Mouse (Mus musculus): ENCODE measurements around the gene Tut4. TPM values are rescaled to one million over a fixed set of nuclear protein-coding genes. Genes with fewer than 3 reads are reported as not detected.

Gene Tut4
- polyA plus RNA-seq, 1 experiment = 76.3 TPM

GRCm38 (mm10) chr4:108433341-108433740 lies 25.9 kb upstream of the Tut4 start:
- Histone ChIP-seq H3K27me3 (ENCODE audit: control insufficient read depth, insufficient read depth, low read length) (no peaks in the 10 kb centered on the region), H3K4me1 (ENCODE audit: control insufficient read depth, insufficient read depth, insufficient read length) (peaks cover 9% of the 10 kb centered on the region; the same call in 1 of the 2 replicates), H3K4me3 (ENCODE audit: extremely low read depth, insufficient read depth, insufficient read length) (no peak overlapping the region), H3K36me3 (ENCODE audit: control insufficient read depth, insufficient read depth, low read length) (no peaks in the 10 kb centered on the region), H3K27ac (ENCODE audit: insufficient read depth, low read length) (no peak overlapping the region)
- TF ChIP-seq CTCF (IDR thresholded peaks at IDR 0.05; ENCODE audit: extremely low read depth, insufficient read depth, insufficient read length, insufficient replicate concordance) = no peak
- no peak for TF ChIP-seq POLR2A (IDR thresholded peaks at IDR 0.05; ENCODE audit: low read depth, low read length)
- no peak for DNase-seq (ENCODE audit: low read depth in 1 of 2, low spot score in 2 of 2)
- 55% methylated on average over 6 of the region's 6 CpGs for WGBS

- WGBS = 33% methylated on average over 4 of the region's 4 CpGs
- H3K27ac ChIP-seq (ENCODE audit: insufficient read depth, low read length) = no peak overlapping the region
- H3K36me3 ChIP-seq (ENCODE audit: control insufficient read depth, insufficient read depth, low read length) = no peaks in the 10 kb centered on the region
- no peak overlapping the region for H3K4me3 ChIP-seq (ENCODE audit: extremely low read depth, insufficient read depth, insufficient read length)
- no peaks in the 10 kb centered on the region for H3K27me3 ChIP-seq (ENCODE audit: control insufficient read depth, insufficient read depth, low read length)
- TF ChIP-seq POLR2A (IDR thresholded peaks at IDR 0.05; ENCODE audit: low read depth, low read length) (no peak), CTCF (IDR thresholded peaks at IDR 0.05; ENCODE audit: extremely low read depth, insufficient read depth, insufficient read length, insufficient replicate concordance) (no peak)
- peaks cover 3% of the 10 kb centered on the region; the same call in 1 of the 2 replicates for H3K4me1 ChIP-seq (ENCODE audit: control insufficient read depth, insufficient read depth, insufficient read length)
- DNase-seq (ENCODE audit: low read depth in 1 of 2, low spot score in 2 of 2) = no peak
These were observed 25.0 kb upstream of the Tut4 start for GRCm38 (mm10) chr4:108434221-108434620.

GRCm38 (mm10) chr4:108434781-108435180 lies 24.4 kb upstream of the Tut4 start:
- H3K27me3 ChIP-seq (ENCODE audit: control insufficient read depth, insufficient read depth, low read length) = no peaks in the 10 kb centered on the region
- H3K4me3 ChIP-seq (ENCODE audit: extremely low read depth, insufficient read depth, insufficient read length) = no peak overlapping the region
- H3K4me1 ChIP-seq (ENCODE audit: control insufficient read depth, insufficient read depth, insufficient read length) = peaks cover 3% of the 10 kb centered on the region; the same call in 1 of the 2 replicates
- no peak overlapping the region for H3K27ac ChIP-seq (ENCODE audit: insufficient read depth, low read length)
- WGBS = 96% methylated on average over 3 of the region's 3 CpGs
- DNase-seq (ENCODE audit: low read depth in 1 of 2, low spot score in 2 of 2) = no peak
- no peak for TF ChIP-seq POLR2A (IDR thresholded peaks at IDR 0.05; ENCODE audit: low read depth, low read length)
- TF ChIP-seq CTCF (IDR thresholded peaks at IDR 0.05; ENCODE audit: extremely low read depth, insufficient read depth, insufficient read length, insufficient replicate concordance) = no peak
- H3K36me3 ChIP-seq (ENCODE audit: control insufficient read depth, insufficient read depth, low read length) = no peaks in the 10 kb centered on the region

- Histone ChIP-seq H3K4me3 (ENCODE audit: extremely low read depth, insufficient read depth, insufficient read length) (no peak overlapping the region), H3K27me3 (ENCODE audit: control insufficient read depth, insufficient read depth, low read length) (no peaks in the 10 kb centered on the region), H3K4me1 (ENCODE audit: control insufficient read depth, insufficient read depth, insufficient read length) (peaks cover 3% of the 10 kb centered on the region; the same call in 1 of the 2 replicates), H3K36me3 (ENCODE audit: control insufficient read depth, insufficient read depth, low read length) (no peaks in the 10 kb centered on the region), H3K27ac (ENCODE audit: insufficient read depth, low read length) (no peak overlapping the region)
- no peak for DNase-seq (ENCODE audit: low read depth in 1 of 2, low spot score in 2 of 2)
- TF ChIP-seq POLR2A (IDR thresholded peaks at IDR 0.05; ENCODE audit: low read depth, low read length) (no peak), CTCF (IDR thresholded peaks at IDR 0.05; ENCODE audit: extremely low read depth, insufficient read depth, insufficient read length, insufficient replicate concordance) (no peak)
- 84% methylated on average over 3 of the region's 3 CpGs for WGBS
These were observed 23.6 kb upstream of the Tut4 start for GRCm38 (mm10) chr4:108435646-108436045.

- no peak overlapping the region for H3K27ac ChIP-seq (ENCODE audit: insufficient read depth, low read length)
- no peak overlapping the region for H3K4me3 ChIP-seq (ENCODE audit: extremely low read depth, insufficient read depth, insufficient read length)
- WGBS = 87% methylated on average over 1 of the region's 1 CpGs
- TF ChIP-seq CTCF (IDR thresholded peaks at IDR 0.05; ENCODE audit: extremely low read depth, insufficient read depth, insufficient read length, insufficient replicate concordance) = no peak
- TF ChIP-seq POLR2A (IDR thresholded peaks at IDR 0.05; ENCODE audit: low read depth, low read length) = no peak
- no peaks in the 10 kb centered on the region for H3K36me3 ChIP-seq (ENCODE audit: control insufficient read depth, insufficient read depth, low read length)
- peaks cover 3% of the 10 kb centered on the region; the same call in 1 of the 2 replicates for H3K4me1 ChIP-seq (ENCODE audit: control insufficient read depth, insufficient read depth, insufficient read length)
- no peak for DNase-seq (ENCODE audit: low read depth in 1 of 2, low spot score in 2 of 2)
- no peaks in the 10 kb centered on the region for H3K27me3 ChIP-seq (ENCODE audit: control insufficient read depth, insufficient read depth, low read length)
These were observed 23.0 kb upstream of the Tut4 start for GRCm38 (mm10) chr4:108436225-108436624.

- no peak for TF ChIP-seq CTCF (IDR thresholded peaks at IDR 0.05; ENCODE audit: extremely low read depth, insufficient read depth, insufficient read length, insufficient replicate concordance)
- no peak for TF ChIP-seq POLR2A (IDR thresholded peaks at IDR 0.05; ENCODE audit: low read depth, low read length)
- 80% methylated on average over 6 of the region's 6 CpGs for WGBS
- DNase-seq (ENCODE audit: low read depth in 1 of 2, low spot score in 2 of 2) = no peak
These were observed 21.0 kb upstream of the Tut4 start for GRCm38 (mm10) chr4:108438082-108438840.

GRCm38 (mm10) chr4:108448091-108448490 lies 11.1 kb upstream of the Tut4 start:
- DNase-seq (ENCODE audit: low read depth in 1 of 2, low spot score in 2 of 2) = no peak
- H3K4me3 ChIP-seq (ENCODE audit: extremely low read depth, insufficient read depth, insufficient read length) = no peak overlapping the region
- H3K27ac ChIP-seq (ENCODE audit: insufficient read depth, low read length) = no peak overlapping the region
- 89% methylated on average over 7 of the region's 7 CpGs for WGBS
- no peaks in the 10 kb centered on the region for H3K27me3 ChIP-seq (ENCODE audit: control insufficient read depth, insufficient read depth, low read length)
- H3K36me3 ChIP-seq (ENCODE audit: control insufficient read depth, insufficient read depth, low read length) = no peaks in the 10 kb centered on the region
- TF ChIP-seq CTCF (IDR thresholded peaks at IDR 0.05; ENCODE audit: extremely low read depth, insufficient read depth, insufficient read length, insufficient replicate concordance) (no peak), POLR2A (IDR thresholded peaks at IDR 0.05; ENCODE audit: low read depth, low read length) (no peak)
- H3K4me1 ChIP-seq (ENCODE audit: control insufficient read depth, insufficient read depth, insufficient read length) = no peaks in the 10 kb centered on the region

More at GRCm38 (mm10) chr4:108438082-108438840, 21.0 kb upstream of the Tut4 start:
- Histone ChIP-seq H3K27me3 (ENCODE audit: control insufficient read depth, insufficient read depth, low read length) (no peaks in the 10 kb centered on the region), H3K36me3 (ENCODE audit: control insufficient read depth, insufficient read depth, low read length) (no peaks in the 10 kb centered on the region), H3K27ac (ENCODE audit: insufficient read depth, low read length) (no peak overlapping the region), H3K4me1 (ENCODE audit: control insufficient read depth, insufficient read depth, insufficient read length) (peaks cover 3% of the 10 kb centered on the region; the same call in 1 of the 2 replicates), H3K4me3 (ENCODE audit: extremely low read depth, insufficient read depth, insufficient read length) (no peak overlapping the region)

All from spleen, adult 2 months (tissue).